Mouse (Mus musculus) gastrocnemius, adult 8-10 months (tissue): ENCODE results near the gene Naa11. TPM values are rescaled to one million over a fixed set of nuclear protein-coding genes. Genes with fewer than 3 reads are reported as not detected.

Experiments
- DNase-seq, 2 experiments: peaks; one replicate each; pipeline ENCODE4 v3.0.0; 2022; ENCODE audit warnings: low spot score in 2 of 2
- total RNA-seq, 4 experiments: library from RNA; stranded (reverse); gene quantifications; 2 replicates each; pipeline ENCODE4 v1.2.4; 2022

Naa11 gene
- total RNA-seq: not detected

DNA sequence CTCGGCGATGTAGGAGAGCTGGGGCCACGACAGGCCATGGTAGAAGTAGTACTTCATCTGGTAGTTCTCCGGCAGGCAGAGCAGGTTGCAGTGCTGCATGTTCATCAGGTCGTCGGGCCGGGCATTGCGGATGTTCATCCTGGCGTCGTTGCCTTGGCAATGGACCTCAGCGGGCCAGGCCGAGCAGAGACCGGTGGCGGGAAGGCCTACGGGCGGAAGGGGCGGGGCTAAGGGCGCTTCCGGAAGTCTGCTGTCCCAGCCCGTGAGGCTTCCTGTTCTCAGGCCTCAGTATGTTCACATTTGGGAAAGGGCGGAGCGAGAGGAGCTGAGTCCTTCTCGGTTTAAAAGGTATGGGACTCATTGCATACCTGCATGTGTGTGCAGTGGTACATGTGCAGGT, at the start of gene Naa11:
TSS of gene Naa11 (minus strand) at position 220 of the 400 bp plus-strand sequence.
- DNase-seq: no peak

DNA sequence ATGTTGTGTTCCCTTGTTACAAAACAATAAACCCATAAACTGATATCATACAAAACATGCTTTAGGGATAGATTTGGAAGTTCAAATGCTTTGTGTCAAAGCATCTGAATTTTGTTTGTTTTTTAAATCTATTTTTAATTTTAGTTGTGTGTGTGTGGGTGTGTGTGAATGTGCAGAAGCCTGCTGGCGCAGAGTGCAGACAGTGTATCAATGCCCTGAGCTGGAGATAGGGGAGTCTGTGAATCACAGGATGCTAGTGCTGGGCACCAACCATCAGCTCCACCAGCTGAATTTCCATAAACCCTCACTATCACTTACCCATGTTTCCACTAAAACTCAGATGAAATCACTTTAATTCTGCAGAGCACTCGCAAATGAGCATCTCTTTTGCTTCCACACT, 40.3 kb upstream of the Naa11 start:
- no peak for DNase-seq

DNA sequence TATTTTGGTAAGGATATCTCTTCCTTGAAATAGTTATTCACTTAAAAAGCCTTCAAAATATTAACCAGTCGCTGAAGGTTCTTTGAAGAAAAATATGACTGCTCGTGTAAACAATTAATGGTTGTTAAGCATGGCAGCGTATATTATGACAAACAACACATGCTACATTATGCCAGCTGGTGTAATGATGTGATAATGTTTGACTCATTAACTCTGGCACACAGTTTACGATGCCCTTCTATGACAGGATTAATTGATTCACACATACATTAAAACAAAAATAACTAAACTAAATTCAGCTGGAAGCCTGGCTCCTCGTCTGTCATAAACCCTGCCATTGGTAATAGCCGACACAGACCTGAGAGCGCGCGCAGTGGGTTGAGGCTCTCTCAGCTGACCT, 37.8 kb upstream of the Naa11 start:
- DNase-seq: no peak

DNA sequence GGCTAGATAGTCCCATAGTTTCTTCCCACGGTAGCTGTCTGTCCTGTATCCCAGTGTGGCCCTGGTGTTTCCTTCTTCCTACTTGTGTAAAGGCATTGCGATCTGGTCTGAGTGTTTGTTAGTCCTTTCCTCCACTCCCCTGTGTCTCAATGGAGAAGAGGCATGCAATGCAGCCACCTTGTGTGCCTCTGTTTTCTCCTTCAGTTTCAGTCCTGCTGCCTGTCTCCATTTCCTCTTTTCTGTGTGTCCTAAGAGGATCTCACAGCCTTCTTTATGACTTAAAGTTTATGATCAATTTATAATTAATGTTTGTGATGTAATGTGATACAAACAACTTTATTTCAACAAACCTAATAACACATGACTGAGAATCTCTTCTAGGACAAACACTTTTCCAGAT, 29.5 kb upstream of the Naa11 start:
- no peak for DNase-seq

DNA sequence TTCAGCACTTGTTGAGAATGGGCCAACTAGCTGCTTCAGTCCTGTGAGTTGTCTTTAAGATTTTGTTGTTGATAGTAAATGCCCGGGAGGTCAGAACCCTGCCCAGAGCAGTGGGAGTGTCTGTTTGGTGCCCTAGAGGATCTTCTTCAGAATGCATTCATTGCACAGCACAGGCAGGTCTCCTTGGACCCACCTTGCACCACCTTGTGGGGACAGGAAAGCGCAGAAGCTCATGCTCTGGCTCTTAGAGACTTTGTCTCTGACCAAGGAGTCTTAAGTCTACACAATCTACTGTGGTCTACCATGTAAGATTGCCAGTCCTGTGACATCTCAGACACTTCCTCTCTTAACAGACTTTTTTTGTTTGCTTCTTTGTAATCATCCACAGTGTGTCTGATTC, 25.0 kb upstream of the Naa11 start:
- no peak for DNase-seq

DNA sequence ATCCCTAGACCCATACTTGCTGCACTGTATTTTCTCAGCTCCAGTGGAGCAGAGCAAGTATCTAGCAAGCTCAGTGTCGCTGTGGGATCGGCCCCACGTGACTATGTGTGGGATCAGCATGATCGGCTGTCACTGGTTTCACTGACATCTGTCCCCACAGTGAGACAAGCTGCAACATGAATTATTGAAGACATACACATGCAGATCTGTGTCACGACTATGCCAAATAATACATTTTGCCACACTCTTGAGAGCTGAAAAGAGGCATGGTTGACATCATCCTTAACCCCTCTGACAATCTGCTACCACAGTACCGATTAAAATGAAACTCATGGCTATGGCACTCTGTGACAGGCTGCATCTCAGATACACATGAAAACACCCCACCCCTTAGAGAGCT, 23.7 kb upstream of the Naa11 start:
- no peak for DNase-seq

DNA sequence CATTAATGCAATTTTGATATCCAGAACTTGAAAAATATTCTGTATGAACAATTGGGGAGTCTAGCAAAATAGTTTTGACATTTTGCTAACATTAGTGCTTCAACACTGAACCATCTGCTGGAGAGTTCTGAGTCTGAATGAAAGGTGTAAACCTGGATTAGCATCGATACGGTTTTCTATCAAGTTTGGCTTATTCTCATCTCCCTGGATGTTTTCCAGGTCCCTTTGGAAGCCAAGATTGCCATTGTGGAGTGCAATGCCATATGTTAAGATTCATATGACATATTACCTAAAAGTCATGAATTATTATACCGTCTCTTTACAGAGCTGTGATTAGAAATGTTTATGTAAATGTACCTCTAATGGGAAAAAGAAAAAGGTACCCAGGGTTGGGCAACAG, 21.5 kb upstream of the Naa11 start:
- no peak for DNase-seq

DNA sequence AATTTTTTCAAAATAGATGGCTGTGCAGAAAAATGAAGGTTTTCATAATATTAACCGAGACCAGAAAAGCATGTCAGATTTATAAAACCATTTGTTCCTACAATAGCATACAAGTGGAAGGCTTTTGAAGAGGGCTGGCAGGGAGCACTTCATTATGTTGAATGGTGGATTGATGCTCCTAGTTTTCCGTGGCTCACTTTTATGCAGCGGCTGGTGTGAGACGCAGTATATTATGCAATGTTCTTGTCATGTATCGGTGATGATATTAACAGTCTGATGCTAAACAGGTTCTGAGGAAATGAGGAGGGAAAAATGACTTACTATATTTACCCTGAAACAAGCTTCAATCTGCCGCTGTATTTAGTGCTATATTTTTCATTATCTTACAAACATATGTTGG, 18.0 kb upstream of the Naa11 start:
- DNase-seq: no peak

DNA sequence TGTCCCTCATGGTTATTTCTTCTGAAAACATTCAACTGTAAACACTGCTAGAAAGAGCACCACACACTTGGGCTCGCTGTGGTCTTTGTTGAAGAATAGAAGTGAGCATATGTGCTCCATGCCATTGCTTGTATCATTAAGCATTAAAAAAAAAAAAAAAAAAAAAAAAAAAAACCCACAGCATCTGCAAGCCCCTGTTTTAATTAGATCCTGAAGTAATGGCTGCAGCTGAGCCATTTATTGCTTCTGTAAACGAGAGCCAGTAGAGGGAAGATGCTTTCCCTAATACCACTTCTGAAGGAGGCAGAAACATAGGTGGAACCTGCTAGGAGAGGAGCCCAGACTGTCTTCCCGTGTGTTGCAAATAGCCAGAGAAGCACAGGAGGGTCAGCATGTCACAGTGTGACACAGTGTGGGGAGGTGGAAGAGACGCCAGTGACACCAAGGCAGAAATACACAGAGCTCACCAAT, 17.1 kb upstream of the Naa11 start:
- DNase-seq: no peak

DNA sequence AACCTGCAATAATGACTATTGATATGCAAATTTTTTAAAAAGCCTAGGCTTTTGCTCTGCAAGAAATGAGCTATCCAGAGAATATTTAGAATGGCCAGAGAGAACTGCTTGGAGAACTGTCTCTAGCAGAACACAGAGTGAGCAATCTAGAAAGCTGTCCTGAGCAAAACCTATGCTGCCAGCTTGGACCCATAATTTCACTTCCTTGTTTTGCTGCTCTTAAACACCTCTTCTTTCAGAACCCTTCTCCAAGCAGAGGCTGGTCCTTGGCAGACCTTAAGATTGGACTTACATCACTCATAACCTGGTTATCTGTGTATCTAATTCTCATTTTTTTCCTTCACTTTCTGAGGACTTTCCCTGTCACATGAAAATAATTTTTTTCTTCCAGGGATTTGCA, 8.9 kb upstream of the Naa11 start:
- no peak for DNase-seq

DNA sequence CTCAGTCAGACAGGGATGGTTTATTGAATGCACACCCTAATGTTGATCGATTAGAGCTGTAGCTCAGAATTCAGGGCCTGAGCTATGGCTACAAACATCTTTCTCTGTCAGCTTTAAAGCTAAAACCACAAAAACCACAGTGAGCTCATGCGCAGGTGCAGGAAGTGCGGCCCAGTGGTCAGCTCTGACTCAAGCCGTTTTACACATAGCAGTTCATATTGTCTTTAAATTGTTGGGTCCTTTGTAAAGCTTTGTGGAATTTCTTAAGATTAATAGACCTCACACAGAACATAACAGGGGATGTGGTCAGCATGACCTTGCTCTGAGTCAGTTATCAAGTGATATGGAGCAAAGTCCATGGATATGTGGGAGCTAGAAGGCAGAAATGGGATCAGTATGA, 5.4 kb upstream of the Naa11 start:
- no peak for DNase-seq

DNA sequence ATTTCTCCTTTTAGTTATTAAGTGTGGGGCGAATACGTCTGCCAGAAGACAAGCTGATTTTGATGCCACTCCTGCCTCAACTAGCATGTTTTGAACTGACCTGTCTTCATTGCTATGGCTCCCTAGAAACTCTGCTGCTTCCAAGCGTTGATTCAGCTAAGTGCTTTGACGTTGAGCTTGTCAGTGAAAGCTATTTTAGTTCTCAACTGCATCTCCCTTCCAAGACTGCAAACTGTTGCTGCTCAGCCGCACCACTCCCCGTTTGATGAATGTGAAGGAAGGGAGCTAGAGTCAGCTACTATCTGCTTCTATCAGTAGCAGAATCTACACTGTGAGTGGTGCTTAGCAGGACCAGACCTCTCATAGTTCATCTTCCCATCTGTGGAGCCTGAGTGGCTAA, 4.6 kb downstream of the Naa11 start:
- no peak for DNase-seq

DNA sequence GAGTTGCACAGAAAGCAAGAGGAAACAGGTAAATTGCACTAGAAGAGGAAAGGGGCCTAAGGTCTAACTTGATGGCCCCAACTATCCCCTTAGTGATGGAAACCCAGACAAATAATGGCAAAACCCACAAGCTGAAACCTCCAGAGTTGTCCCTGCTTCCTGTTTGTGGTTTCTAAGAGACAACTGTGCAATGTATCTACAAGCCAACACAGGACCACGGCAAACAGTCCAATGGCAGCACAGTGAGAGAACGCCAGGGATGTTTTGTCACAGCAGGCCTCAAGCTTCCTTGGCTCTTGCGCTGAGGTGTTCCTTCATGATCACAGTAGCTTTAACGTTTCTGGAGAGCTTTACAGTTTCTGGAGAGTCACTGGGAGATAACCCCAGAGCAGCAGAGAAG, 7.8 kb downstream of the Naa11 start:
- no peak for DNase-seq

DNA sequence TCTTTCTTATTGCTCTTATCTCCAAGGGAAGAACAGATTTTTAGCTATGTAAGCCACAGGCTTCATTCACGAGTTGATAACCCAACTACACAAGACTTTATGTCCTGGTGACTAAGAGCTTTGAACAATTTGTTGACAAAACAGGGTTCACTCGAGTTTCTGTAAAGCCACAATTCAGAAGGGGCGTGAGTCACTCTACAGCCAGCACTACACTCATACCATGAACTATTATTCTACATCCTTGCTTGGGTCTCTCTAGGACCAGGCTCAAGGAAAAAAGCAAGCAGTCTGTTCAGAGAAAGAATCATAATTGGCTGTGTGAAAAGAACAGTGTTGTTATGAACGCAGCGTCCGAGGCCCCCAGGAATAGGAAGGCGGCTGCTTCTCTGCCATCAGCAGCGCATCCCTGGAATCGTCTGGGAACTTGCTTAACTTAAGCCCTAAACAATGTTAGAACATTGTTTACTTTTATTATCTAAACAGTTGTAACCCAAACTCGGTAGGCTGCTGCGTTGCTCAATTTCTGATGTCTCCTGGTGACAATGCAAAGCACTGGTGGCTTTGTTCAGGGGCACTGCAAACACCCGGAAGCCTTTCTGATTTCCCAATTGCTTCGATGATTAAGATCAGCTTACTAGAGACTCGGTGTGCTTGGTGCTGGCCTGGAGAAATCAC, 9.5 kb downstream of the Naa11 start:
- no peak for DNase-seq

DNA sequence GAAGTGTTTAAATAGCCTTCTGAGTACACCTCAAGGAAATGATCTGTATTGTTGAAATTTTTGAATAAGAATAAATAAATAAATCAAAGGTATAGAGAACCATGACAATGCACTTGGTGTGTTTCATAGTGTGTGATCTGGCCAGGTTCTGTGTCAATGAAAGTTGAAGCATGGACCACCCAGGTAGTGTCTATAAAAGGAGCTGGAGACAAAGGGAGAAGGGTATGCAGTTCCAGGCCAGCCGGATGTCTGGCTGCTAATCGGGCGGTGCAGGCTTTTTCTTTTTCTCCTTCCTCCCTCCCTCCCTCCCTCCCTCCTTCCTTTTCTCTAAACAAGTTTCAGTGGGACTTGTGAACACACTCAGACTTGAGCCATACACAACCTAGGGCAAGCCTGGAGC, 12.2 kb downstream of the Naa11 start:
- DNase-seq: no peak

DNA sequence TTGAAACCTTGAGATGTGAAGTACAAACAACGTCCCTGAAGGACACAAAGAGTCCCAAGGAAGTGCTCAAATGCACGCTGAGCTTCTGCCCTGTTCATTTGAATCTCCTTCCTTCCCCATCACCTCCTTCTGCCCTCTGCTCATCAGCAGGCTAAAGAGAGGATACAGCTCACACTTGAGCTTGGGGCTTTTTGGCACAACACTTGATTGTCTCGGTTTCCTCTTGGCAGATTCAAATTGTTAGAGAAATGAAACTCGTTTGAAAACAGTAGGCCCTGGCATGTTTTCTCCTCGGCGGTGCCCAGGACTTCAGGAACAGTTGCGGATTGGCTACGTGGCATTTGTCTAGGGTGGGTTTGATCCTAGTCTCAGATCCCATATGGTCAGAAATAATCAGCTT, 27.4 kb downstream of the Naa11 start:
- no peak for DNase-seq

DNA sequence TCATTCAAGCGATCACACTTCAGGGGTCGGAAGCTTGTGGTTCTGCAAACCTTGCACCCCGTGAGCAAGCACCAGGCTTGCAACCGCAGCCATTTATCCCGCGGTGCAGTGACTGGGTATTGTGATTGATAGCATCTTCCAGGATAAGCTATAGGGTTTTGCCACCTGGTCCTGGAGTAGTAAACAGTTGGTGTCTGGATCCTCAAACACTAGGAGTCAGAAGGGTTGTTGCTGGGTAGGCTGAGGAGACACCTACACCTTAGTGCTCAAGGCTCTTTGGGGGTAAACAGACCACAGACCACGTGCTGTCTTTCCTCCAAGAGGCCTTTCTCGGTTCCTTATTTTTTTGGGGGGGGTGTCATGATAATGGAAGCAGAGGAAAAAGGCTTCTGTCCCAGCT, 27.9 kb downstream of the Naa11 start:
- no peak for DNase-seq

DNA sequence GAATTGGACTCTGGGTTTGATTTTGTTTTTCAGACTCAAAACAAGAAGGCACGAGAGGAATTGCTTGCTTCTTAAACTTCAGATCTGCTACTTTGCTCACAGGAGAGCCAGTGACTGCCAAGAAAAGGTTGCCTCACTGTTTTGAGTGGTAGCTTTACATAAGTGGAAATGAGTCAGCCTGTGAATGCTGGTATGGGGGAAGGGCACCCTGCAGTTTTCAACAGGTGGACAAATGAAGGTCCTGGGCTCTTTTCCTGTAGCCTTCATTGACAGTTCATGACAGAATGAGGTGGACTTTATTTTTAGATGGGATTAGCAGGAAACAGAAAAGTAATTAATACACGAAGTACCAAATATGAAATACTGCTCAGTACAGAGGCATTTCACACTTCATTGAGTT, 29.6 kb downstream of the Naa11 start:
- no peak for DNase-seq

DNA sequence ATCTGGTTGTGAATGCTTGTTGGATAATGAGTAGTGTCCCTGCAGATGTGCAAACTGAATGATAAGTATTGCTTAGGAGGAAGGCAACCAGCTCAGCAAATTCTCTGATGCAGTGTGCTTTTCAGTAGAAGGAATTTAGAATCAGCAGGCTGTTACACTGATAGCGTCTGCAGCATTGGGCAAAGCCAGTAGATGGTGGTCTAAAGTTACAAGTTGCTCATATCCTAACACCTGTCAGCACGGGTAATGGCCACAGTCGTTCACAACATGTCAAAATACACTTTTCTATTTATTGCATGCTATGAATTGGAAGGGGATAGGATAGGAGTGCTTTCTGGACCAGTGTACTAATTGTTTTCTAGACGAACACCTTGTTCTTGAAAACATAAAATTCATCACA, 33.1 kb downstream of the Naa11 start:
- no peak for DNase-seq

DNA sequence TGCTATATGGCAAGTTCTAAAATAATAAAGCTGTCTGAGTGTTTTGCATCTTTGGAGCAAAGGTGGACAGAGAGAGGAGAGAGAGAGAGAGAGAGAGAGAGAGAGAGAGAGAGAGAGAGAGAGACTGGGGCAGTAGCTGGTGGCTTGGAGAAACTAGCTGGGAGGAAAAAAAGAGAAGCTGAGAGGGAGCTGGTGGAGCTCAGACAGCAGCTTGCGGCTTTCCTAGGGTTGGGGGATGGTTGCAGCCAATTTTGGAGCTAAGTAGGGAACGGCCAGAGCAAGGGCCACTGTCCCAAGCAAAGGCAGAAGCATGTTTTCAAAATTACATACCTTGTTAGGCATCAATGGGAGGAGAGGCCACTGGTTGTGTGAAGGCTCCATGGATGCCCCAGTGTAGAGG, 36.0 kb downstream of the Naa11 start:
- no peak for DNase-seq

DNA sequence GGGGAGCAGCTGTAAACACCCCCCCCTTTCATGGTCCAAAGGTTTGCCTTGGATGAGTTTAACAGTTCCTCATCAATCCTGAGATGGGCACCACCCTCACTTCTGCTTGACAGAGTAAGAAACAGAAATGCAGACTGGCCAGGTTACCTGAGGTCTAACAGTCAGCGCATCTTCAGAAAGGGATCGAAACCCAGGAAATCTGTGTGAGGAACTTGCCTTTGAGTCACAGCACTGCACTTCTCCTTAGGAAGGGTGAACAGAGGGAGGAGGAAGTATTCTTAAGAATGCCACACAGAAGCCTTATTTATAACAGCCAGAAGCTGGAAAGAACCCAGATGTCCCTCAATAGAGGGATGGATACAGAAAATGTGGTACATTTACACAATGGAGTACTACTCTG, 37.0 kb downstream of the Naa11 start:
- no peak for DNase-seq

DNA sequence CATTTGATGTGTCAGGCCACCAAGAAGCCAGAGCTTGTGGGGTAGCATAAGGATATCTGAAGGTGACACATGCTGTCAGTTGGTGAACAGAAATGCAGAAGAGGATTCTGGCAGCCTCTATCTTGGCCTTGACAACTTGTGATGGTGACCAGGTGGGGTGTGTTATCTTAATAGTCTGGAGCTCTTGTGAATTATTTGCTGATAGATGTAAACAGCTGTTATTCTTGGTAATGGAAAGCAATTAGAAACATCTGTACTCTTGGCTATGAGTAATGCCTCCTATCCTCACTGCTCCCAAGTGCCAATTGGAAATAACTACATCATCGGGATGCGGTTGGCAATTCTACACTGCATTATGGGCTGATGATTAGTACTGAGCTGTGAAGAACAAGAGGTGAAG, 43.4 kb downstream of the Naa11 start:
- DNase-seq: no peak

DNA sequence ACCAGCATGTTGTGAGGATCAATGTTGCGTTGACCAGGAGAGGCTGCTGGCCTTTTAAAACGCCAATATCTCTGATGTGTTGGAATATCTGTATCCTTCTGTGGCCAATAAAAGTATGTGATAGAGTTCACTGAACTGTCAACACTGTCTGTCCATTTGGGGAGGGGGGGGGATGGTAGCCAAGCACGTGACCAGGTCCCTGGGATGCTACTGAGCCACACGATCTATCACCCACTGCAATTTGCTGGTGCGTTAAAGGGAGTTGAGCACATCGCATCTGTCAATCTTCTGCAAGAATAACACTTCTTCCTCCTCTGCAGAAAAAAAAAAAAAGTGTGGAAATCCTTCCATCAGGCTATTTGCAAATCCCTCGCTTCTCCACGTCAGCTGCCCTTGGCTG, 43.9 kb downstream of the Naa11 start:
- DNase-seq: no peak

DNA sequence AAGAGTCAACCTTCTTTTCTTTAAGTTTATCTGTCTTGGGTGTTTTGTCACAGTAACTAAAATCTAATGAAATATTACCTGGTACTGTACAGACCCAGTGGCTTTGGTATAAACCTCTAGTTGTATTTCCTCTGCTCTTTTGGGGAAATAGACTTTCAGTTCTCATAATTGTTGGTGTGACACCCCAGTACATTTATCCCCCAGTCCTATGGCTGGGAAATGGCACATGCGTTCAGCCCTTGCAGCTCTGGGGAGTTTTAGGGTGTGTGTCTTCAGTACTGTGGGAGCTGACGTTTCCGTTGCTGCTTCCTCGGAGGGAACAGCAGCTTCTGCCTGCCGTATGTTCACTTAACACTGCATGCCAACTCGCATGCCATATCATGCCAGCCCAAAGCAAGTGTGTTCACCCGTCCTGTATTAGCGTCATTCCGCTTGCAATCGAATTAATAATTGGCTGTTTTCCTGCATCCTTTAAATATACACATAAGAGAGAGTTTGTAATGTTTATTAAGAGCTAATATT, 46.4 kb downstream of the Naa11 start:
- no peak for DNase-seq
